Mouse (Mus musculus) cerebellum, postnatal 25 days (tissue): ENCODE data around the gene Mysm1.

Experiments used
- DNase-seq, 2 experiments: peaks; one replicate each; pipeline ENCODE4 v3.0.0; 2021; ENCODE audit warnings: mixed read lengths in 2 of 2

Gene Mysm1

GRCm38 (mm10) chr4:94978590-94979499, at the start of gene Mysm1:
Mysm1 (minus strand) TSS chr4:94979100.
- peak; percentile 96 to 98 for DNase-seq

DNA sequence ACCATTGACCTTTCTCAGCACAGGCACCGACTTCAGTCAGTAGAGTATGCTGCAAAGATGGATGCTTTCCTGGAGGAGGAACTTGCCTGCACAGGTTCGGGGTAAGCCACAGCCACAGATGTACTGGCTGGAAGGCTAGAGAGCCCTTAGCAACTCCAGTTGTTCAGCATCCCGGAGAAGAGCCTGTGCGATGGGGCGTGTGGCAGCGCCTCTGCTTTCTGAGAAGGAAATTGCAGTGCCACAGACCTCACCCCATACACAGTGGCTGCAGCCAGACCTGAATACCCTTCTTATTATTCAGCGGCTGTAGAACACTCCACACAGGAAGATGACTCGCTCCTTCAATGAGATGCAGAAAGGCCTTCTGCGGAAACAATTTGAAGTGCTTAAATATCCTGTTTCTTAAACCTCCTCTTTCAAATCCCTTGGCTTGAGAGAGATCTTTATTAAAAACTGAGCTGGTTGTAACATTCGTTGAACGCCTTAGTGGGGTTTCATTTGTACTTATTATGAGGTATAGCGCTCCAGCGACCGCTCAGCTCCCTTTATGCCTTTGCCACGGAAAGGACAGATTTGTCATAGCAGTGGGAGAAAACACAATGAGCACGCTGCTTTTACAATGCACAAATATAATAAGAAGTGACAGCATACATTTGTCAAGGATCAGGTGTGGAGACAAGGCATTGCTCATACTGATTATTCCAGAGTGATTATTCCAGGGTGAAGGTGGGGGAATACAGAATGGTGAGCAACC, 47.1 kb upstream of the Mysm1 start:
- no peak for DNase-seq

DNA sequence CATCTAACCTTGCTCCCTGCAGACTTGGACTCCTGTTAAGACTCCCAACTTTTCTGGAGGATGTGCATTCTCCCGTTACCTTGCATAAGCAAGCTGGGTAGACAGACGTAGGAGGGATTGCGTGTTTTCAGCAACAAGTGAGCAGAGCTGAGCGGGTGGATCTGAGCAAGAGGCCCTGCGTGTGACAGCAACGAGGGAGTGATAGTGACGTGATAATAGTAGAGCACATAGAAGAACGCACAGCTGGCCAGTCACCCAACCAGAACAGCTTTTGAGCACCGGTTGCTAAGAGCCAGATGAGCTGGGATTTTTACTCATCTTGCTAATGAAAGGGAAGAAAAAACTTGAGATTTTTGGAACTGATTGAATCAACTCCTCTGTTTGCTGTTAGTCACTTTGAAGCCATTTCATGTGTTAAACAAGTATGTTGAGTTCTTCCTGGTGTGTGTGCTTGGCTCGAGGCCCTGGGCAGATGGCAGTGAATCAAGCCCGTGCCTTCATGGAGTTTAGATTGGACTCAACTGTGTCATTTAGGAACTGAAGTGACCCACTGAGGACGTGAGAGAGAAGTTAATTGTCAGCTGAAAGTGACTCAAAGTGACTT, 44.6 kb upstream of the Mysm1 start:
- no peak for DNase-seq

DNA sequence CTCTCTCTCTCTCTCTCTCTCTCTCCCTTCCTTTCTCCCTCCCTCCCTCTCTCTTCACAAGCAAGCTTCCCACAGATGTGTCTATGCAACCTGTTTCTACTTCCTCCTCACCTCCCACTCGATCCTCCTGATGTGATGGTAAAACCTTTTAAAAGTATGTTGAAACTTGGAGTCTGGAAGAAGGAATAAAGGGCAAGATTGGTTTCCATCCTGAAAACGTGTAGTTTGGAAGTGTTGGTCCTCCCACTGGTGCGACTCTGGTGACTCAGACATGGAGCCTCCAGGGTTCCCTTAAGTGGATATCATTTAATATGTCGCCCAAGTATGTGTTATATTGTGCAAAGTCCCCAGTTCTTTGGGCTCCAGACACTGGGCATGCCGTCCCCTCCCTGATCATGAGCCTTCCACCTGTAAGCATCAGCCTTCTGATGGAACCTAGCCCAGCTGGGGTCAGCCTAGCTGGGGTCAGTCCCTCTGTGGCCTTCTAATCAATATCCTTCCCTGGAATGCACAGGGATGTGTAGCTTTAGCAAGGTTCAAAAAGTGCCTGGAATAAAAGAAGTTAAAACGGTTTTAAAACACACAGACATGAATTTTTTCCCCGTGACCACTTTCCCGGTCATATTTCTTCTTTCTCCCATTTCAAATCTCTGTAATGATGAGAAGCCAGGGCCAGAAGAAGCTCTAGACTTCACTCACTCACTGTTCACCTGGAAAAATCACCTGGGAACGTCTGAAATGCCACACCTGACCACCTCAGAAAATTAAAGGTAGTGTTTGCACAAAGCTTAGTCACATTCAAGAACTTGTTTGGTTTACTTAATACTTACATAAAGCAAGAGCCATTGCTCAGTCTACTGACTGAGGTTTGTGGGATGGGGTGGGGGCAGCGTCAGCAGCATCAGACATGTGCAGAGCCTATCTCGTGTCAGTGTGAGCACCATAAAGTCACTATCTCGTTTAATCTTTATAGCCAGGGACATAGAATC, 43.0 kb upstream of the Mysm1 start:
- no peak for DNase-seq

DNA sequence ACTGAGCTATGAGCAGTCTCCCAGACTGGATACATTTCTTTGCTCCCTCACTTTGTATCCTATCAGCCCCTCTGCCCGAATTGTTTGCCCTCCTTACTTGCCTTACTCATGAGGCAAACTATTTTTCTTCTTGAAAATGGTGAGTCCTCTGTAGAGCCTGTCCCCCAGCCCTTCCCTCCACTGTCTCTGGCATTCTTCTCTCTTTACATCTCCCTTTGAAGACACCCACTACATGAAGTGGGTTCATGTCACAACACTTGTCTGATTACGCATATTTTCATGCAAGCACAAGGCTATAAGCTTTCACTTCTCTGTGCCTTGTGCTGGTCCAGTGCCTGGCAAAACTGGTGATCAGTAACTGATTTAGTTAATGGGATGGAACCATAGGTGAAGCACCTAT, 41.3 kb upstream of the Mysm1 start:
- DNase-seq = no peak

GRCm38 (mm10) chr4:95018221-95018620, 39.3 kb upstream of the Mysm1 start:
- DNase-seq = no peak

DNA sequence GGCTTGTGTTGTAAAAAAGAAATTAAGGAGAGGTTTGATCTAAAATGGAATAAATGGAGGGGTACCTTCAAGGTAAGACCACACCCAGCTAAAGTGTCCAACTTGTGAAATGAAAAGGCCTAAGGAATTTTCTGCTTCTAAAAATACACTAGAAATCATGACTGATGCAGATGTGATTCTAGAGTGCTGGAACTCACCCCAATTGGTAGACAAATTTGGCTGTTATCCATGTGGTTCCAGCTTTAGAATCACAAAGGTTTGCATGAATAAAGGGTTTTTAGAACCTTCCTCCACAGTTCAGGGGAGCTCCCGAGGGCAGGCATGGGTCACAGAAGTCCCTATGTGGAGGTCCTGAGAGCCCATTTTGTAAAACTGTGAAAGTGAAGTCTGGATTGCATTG, 33.8 kb upstream of the Mysm1 start:
- DNase-seq = no peak

DNA sequence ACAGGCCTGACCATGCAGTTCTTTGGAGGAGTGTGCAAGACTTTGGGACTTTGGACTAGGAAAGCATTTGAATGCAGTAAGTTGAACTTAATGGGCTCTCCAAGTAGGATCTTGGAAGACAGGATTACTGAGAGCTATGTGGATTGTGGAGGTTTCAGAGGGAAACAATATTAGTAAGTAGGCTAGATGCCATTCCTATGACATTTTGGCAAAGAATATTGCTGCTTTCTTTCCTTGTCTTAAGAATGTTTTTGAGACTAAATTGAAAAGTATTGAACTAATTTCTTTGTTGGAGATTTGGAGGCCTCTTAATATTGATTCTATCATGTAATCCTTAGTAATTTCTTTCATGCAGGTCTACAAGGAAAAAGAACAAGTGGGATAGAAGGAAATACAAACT, 33.4 kb upstream of the Mysm1 start:
- DNase-seq = no peak

- peak; percentile 80 to 87 for DNase-seq
Measured at GRCm38 (mm10) chr4:95008175-95009057, 29.5 kb upstream of the Mysm1 start.

DNA sequence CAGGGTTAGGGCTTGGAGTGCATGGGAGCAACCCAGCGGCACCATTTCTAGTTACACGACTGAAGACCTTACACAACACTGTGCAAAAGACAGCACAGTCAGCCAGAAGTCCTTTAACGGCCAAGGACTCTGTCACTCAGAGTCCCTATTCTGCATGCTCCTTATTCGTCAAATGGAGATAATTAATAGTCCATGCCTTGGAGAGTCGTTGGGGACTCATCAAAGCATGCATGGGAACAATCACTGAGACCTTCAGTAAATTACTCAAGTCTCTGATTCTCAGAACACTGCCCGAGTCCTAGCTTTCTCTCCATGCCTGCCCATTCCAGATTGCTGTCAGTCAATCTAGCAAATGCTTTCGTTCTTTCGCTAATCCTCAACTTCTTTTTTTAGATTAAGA, 28.9 kb upstream of the Mysm1 start:
- no peak for DNase-seq

GRCm38 (mm10) chr4:95005251-95005830, 26.4 kb upstream of the Mysm1 start:
- DNase-seq = no peak

DNA sequence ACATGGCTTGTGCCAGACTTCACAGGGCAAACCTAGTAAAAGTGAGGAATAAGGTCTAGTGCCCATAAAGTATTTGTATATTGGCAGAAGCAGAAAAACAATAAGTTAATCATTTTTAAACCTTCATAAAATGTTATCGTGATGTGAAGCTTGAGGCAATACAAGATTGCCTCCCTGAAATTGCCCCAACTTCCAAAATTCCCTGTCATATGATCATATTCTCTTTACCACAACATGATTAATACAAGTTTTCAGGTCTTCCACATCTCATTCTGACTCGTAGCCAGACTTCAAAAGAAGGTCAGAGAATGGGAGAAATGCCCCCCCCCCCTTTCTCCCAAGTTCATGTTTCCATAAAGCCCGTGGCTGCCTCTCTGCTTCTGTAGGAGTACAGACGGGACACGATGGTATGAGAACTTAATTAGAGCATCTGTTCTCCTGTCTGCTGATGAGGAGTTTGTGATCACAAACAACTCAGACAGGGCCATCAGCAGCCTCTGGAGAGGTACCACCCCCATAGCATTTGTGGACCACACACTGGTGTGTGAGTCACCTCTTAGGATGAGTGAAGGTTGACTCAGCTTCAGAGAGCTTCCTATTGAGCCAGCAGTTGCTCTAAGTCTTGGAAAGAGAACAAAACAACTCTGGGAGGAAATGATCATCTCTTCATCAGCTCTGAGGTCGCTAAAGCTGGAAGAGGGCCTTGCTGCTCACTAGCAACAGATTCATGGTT, 22.3 kb upstream of the Mysm1 start:
- DNase-seq = no peak

DNA sequence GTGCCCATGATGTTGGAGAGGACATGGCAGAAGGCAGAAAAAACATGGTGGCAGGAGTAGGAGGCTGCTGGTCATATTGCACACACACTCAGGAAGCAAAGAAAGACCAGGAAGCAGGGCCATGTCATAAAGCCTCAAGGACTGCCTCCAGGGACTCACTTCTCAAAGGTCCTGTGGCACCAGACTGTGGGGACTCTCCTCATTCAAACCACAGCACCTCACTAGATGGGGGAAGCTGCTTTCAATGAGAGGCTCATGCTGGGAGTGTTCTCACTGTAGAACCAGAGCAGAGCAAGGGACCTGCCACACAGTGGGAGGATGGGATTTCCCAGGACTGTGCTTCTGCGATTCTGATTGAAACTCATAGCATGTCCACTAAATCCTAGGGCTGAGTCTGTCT, 21.2 kb upstream of the Mysm1 start:
- DNase-seq = no peak

DNA sequence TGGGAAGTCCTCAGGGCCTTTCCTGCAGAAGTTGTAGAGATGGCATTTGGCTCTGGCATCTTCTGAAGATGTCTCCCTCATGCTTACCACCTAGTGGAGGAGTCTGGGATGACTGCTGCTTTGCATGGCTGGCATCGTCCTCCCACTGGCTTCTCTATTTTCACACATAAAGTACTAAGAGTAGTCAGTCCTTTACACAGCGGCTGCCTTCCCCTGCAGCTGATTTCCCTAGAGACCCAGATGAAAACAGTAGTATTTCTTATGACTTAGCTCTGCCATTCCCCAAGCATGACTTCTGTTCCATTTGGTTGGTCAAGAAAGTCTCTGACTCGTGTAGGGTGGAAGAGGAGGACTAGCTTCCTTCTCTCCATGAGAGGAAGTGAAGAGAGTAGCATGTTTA, 20.3 kb upstream of the Mysm1 start:
- DNase-seq = no peak

DNA sequence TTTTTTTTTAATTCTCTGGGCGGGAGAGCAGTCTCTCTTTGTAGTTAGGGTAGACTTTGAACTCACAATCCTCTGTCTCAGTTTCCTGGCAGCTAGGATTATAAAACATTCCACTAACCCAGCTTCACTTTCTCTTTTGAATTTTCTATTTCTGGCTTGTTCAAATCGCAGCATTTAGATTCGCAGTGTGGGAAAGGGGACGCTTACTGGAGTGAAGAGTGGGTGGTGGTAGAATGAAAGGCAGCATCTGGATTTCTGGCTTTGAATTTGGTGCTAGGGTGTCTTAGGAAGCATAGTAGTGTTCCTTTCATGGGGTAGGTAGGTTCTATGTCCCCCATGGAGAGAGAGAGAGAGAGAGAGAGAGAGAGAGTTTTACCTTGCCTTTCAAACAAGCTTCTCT, 17.0 kb upstream of the Mysm1 start:
- DNase-seq = no peak

DNA sequence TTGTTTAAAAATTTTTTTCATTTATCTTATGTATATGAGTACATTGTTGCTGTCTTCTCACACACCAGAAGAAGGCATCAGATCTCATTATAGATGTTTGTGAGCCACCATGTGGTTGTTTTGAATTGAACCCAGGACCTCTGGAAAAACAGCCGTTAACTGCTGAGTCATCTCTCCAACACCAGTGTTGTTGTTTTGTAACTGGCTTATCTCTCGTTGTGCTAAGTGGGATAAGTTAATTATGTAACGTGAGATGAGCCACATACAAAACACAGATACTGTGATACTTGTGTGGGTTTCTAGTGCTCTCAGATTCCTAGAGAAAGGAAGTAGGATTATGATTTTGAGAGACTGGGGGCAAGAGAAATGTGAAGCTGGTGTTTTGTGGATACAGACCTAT, 11.3 kb upstream of the Mysm1 start:
- no peak for DNase-seq

DNA sequence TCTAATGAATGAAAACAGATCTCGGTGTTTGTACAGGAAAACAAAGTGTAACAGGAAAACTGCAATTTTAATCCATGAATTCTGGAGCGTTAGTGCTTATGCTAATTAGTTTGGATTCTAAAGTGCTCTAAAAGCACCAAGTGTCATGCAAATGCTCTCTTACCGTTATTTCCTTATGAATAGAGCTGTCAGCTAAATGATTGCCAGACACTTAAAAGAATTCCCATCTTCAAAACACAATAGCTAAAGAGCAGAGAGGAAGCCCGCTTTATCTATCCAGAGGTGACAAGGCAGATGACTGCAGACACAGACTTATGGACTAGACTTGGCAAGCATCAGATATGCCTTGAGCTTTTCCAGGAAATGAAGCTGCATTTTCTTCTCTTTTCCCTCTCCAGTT, 8.8 kb upstream of the Mysm1 start:
- no peak for DNase-seq

GRCm38 (mm10) chr4:94979500-94979915, 608 bp upstream of the Mysm1 start:
- no peak for DNase-seq

- no peak for DNase-seq
Measured at GRCm38 (mm10) chr4:94973321-94973720, 5.6 kb downstream of the Mysm1 start.

DNA sequence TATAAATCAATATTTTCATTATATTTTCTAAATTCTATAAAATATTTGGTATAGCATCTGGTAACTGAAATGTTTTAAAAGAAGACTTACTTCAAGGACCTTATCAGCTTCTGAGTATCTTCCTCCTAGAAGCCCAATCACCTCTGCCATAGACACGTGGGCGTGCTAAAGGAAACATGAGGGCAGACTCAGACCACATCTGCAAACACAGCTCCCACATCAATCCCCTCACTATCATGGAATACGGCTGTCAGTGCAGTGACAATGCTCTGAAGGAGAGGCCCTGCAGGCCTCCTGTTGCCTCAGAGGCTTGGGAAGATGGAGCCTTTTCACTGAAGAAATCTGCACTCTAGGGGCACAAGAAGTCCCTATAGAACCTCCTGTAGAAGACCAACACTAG, 26.1 kb downstream of the Mysm1 start:
- DNase-seq = no peak
